Mouse (Mus musculus): ENCODE measurements around the gene Zranb3. TPM values are rescaled to one million over a fixed set of nuclear protein-coding genes. Genes with fewer than 3 reads are reported as not detected.
"Not testable (repeated sequence)": the region's sequence is repeated elsewhere in the genome, so short reads cannot be mapped to it uniquely, and the experiment has no call there.

Zranb3 gene
- polyA plus RNA-seq, 2 experiments from 2014 or later, result 1.5 to 3.8 TPM

DNA sequence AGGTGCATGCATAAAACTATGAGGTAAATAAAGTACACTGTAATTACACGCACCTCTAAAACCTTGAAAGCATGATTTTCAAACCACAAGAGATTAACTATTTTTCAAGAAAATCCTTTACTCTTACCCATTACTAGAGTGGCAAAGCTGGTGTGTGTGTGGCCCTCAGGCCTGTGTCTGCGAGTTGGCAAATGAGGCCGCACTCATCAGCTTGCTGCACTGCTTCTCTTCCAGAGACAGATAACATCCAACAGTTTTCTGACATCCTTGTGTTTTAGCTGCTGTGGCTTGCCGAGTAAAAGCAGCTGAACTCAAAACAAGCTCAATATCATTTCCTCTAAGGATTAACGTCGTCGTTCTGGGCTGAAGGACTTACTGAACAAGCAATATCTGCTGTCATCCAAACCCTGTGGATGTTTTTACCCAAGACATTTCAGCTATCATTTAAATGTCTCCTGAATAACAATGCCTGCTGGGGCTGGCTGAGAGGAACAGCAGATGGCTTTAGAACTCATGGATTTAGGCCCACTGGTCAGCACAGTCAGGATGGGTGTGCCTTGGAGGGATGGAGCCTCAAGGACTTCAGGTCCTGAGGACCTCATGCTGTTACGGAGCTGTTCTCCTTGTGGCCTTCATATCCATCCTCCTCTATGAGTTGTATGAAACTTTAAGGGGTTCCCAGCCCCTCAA lies 42.0 kb downstream of the Zranb3 start:
- no peak for ATAC-seq

DNA sequence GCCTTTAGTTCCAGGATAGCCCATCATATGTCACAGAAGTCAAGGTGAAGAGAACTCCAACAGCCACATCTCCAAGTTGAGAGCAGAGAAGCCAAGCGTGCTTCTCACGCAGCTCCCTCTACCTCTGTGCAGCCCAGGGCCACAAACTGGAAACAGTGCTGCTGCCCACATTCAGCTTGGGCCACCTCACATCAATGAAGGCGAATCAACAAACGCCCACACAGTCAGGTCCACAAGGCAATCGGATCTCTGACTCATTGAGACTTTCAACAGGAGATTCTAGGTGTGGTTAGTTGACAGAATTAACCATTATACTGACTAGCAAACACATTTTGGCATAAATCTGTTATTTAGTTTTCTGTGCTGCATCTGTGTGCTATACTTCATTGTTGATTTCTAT lies 44.2 kb downstream of the Zranb3 start:
- peak; percentile 39 for ATAC-seq

DNA sequence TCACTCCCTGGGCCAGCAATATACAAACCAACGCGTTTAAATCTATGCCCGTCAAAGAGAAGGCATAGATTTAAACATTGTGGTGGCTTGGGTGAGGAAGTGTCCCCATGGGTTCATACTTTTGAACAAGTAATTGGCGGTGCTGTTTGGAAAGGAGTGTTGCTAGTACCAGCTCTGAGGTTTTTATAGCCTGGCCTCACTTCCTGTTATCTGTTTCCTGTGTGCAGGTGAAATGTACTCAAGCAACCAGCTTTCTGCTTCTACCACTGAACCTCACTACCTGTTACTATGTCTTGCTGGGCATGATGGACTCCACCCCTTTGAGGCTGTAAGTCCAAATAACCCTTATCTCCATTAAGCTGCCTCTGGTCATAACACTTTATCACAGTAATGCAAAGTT lies 45.6 kb downstream of the Zranb3 start:
- peak; percentile 53 for ATAC-seq

DNA sequence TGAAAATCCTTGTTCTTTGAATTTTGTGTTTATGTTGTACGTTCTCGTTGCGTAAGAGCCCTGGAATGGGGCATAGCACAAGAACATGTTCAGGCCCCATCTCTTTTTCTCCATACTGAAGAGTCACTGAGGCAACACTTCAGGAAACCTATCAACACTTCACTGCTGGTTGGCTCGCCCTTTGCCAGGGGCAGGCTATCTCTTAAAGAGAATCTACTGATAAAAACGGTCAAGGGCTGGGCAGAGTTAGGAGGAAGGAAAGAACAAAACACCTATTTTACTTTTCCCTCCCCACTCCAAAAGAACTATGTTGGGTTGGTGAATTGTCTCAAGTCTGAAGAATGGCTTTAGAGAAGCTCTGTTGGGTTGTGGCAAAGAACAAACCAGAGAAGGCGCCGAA lies 55.9 kb downstream of the Zranb3 start:
- no peak for ATAC-seq

DNA sequence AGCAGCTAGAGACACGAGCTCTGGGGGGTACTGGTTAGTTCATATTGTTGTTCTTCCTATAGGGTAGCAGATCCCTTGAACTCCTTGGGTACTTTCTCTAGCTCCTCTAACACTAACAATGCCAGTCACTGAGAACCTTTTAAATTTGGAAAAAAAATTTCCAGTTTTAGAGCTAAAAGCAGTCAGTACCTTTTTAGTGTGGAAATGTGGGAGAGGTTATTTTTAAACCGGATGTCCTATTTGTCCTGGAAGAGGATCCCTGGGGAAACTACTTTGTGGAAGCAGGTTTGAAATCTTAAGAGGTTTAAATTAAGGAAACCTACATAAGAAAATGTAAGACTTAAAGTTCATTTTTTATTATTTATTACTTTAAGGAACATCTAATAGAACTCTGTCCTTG lies 56.4 kb downstream of the Zranb3 start:
- no peak for ATAC-seq

DNA sequence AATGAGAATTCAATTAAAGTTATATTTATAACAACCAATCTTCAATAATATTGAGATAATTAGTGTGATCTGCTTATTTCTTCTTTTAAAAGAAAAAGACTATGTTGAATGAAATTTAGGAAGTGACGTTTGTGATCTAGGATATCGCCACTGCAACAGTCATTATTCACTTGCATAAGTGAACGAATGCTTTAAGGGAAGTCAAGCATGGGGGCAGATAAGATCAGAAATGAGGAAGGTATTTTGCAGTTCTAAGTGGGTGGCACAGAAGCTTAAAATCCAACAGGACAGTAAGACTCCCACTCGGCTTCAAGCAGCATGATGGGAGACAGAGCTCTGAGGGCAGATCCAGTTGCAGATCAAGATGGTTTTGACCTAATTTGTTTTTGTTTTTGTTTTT lies 58.7 kb downstream of the Zranb3 start:
- ATAC-seq, result no peak

DNA sequence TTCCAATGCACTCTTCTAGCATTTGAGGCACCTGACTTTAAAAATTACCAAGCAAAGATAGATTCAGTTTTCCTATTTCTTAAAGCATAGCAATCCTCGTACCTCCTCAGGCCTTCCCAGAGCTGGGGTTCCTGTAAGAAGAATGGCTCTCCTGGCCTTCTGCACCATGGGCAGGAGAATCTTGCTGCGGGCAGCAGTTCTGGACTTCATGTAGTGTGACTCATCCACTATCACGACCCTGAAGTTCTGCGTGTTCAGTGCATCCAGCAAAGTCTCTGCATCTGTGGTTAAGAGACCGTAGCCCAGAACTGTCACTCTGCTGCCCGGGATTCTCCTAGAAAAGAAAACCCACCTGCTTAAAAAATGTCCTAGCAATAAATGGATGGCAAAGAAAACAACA lies 66.6 kb downstream of the Zranb3 start:
- no peak for ATAC-seq

DNA sequence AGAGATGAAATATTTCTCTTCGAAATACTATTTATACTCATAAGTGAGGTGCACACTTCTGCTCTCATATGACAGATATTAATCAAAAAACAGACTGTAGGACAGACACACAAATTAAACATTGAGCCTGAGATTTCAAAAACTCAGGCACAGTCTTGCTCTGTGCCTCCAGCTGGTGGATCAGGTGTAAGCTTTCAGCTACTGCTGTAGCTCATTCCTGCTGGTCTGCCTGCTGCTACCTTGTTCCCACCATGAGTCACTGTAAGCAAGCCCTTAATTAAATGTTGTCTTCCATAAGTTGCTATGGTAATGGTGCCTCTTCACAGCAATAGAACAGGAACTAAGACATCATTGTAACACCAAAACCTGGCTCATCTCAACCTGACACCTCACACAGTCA lies 70.7 kb downstream of the Zranb3 start:
- no peak for ATAC-seq

DNA sequence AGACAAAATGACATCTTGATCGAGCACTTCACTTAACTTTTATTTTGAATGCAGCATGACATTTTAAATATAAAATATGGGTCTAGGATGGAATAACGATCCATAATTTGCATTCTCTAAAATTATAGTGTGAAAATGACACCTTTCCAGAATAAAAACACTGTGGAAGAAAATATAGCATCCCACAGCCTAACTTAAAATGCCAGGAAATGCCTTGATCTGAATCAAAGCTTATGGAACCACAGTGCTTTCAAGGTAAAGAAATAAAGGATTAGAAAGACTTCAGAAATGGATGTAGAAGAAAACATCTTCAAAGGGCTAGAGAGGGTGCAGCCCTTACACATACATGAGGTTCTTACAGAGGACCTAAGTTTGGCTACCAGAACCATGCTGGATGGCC lies 71.3 kb downstream of the Zranb3 start:
- no peak for ATAC-seq

DNA sequence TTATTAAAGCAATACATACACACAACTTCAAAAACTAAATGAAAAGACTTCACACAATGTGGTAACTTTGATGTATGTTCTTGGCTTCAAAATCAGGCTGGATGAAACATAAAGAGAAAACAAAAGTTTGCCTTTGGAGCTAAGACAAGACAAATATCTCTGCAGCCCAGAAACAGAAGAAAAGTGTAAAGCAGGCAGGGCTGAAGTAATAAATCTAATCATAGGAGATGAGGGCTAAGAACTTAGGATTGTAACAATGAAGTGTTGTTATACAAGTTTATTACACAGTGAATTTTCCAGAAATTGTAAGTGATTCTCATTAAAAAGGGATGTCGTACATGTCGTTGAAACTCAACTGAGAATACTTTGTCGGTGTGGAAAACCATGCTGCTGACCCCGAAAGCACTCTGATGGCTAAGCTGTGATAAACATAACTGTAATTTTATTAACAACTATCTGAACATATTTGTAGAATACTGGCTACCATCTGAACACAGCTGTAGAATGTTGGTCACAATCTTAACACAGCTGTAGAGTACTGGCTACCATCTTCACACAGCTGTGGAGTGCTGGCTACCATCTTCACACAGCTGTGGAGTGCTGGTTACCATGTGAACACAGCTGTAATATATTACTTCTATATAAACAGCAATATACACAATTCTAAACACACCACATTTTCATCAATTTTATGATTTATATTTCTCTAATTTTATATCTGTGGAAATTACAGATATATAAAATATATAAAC lies 78.3 kb downstream of the Zranb3 start:
- no peak for ATAC-seq

DNA sequence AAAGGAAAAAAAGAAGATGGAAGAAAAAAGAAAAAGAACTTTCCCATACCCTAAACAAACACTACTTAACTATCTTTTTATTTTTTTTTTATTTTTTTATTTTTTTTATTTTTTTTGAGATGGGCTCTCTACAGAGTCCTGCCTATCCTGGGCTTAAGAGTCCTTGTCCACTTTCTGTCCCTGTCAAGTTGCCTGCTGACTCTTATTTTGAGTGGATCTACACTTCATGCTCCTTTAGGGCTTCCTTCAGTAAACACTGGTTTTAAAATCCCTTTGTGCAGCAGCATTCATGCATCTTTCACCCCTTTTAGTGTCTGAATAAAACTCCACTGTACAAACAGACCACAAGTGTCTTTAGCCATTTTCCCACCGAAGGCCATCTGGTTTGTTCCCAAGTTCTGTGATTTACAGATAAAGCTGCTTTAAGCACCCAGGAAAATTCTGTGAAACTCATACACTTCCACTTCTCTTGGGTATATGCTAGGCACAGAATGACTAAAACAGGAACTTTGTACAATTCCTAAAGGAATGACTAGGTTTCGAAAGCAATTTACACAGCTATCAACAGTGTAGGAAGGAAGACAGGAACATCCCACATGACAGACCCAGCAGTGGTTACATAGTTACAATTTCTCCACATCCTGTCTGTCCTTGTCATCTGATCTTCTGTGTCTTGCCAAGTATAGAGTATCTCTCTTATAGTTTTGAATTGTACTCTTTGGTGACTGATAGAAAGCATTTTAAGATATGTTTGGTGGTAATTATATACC lies 82.7 kb downstream of the Zranb3 start:
- ATAC-seq, result no peak

DNA sequence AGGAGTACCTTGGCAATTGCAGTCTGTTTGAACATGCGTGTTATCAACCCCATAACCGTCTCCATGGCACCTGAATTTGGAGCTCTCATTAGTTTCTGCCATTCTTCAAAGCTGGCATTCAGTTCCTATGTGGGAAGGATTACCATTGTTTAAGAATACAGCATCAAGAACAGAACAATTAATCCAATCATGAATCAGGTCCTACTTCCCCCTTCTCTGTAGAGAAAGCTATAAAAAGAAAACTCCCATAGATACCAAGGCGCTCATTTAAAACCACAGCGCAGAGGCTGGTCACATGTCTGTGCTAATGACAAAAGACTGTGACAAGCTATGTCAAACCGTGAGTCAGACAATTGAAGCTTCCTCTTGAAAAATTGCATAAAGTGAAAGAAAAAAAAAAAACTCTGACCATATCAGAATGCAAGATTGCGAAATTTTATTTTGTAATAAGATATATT lies 86.8 kb downstream of the Zranb3 start:
- ATAC-seq, result no peak

DNA sequence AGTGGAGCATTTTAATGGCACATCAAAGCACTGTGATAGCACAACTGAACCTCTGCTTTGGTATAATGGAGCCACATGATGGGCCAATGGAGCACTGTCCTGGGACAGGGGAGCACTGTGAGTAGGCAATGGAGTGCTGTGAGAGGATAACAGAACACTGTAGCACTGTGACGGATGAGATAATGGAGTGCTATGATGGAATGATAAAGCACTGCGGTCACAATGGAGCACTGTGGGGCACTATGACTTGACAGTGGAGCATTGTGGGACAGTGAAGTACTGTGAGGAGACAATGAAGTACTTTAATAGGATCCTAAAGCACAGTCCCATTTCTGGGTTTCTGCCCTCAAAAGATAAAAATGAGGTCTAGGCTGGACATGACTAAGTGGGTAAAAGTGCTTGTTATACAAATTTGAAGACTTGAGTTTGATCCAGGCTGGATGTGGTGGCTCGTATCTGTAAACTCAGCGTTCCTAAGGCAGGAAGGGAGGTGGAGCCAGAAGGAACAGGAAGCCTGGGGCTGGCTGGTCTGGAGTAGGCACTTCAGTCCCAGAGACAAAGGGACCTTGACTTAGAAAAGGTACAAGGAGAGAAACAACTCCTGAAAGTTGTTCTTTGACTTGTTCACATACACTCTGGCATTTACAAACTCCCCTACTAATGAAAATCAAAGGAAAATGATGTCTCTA lies 89.0 kb downstream of the Zranb3 start:
- ATAC-seq, result no peak

DNA sequence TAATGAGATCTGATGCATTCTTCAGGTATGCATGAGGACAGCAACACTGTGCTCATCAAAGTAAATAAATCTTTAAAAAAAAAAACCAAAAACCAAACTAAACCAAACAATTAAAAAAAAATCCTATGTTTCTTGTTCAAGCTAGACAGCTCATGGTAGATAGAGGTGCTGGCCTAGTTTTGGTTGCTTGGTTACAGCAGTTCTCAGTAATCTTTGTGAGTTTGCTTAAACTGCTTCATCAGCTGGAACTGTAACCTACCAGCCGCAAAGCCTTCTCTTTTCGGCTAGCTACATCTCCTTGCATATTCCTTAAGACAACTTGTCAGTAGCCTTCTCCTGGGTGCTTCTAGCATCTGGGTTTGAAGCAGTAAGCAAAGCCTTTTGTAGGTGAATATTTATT lies 93.1 kb downstream of the Zranb3 start:
- no peak for ATAC-seq

DNA sequence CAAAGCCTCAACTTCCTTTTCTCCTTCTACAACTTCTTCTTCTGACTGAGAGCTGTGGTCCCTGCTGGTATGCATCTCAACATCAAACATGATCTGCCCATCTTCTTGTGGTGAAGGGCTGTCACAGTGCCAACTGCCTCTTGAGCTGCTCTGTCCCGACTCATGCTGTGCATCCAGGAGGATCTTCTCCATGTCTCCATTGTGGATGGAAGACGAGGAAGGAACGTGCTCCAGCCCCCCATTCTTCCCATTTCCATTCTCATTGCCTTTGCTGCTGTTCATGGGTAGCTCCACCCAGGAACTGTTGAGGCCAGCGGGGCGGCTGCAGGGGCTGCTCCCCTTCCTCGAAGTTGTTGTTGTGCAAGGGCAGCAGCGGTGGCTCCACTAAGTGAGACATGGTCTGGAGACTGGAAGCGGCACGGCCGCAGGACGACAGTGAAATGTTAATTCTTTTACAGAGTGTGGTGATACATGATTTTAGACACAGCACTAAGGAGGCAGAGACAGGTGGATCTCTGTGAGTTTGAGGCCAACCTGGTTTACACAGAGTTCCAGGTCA lies 96.7 kb downstream of the Zranb3 start:
- not testable (repeated sequence) for ATAC-seq

DNA sequence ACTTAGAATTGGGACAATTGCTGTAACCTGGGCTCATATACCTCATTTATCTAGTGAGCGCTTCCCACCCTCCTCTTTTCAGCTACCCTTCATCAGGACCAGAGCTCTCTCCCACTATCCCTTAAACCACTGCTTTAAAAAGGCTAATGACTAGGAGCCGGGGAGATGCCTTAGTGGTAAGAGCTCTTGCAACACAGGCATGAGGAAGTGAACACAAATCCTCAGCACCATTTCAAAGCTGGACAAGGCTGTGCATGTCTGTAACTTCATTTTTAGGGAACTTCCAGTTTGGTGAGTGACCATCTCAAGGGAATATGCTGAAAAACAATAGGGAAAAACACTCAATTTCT lies 98.5 kb downstream of the Zranb3 start:
- no peak for ATAC-seq

DNA sequence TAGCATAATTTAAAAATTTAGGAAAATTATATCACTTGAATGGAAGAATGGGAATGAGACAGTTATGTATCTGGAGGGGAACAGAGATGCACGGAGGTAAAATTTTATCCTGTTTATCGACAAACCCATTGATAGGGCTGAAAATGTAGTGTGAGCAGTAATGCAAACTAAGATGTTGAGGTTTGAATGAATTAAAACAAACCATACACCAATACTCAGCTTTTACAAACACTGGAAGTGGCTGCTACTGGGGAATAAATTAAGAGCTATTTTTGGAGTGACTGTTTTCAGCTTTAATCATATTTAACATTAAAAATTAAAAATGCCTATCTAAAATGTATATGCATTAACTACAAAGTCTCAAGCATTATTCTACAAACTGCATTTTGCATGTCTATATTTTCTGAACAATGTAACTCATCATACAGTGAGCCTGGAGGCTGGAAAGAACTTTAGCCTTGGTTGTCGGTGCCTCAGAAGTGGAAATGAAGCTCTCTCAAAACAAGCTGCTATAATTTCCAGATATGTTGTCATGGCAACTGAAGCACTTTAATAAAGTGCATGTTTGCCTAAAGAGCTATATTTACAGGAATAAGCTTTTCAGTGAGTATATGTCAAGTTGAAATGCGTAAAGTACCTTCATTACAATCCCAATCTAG lies 99.0 kb downstream of the Zranb3 start:
- ATAC-seq, result no peak

DNA sequence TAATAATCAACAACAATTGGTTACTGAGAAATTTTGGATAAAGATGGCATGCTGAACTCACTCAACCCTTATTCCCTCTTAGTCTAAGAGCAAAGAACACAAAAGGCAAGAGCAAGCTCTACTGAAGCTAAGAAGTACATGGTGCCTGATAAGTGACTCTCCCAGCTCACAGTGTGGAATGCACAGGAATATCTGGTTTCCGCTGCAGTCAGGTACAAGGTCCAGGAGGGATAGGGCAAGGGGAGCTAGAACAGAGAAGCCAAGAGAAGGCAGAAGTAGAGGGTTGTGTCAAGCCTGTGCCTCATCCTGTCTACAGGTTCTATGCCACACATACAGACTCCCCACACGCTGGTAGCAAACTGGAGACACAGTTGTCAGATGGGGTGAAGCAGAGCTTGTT lies 100.7 kb downstream of the Zranb3 start:
- ATAC-seq, result no peak

DNA sequence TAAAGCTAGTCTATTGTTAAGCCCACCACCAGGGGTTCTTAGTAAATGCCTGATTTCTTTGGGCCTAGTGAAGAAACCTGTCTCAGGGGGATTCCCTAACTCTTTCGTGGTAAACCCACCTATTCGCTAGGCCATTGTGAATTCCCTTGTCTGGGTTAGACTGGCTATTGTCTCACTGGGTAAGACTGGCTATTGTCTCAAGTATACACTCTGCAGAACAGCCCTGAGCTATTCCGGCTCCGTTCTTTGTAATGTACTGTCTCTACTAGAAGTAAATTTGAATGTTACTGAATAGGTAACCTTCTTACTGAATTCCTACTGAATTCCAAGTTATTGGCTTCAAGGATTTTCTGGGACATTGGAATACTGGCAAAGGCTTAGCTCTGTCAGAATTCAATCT lies 101.9 kb downstream of the Zranb3 start:
- ATAC-seq, result not testable (repeated sequence)

DNA sequence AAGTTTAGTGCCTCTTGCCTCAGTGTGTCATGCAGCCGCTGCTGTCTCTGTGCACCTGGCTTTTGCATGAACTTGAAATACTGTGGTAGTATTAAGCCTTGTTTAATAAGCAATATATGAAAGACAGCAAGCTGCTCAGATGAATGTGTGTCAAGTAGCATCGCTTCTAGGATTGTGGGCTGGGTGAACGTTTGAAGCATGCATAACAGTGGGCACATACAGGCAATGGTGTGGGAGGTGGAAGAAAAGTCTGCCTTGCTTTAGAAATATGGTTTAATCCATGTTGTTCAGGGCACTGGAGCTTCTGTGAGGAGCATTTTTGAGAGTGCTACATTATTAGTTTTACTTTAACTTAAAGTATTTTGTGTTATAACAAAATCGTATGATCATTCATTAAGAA lies 109.0 kb downstream of the Zranb3 start:
- ATAC-seq, result no peak

DNA sequence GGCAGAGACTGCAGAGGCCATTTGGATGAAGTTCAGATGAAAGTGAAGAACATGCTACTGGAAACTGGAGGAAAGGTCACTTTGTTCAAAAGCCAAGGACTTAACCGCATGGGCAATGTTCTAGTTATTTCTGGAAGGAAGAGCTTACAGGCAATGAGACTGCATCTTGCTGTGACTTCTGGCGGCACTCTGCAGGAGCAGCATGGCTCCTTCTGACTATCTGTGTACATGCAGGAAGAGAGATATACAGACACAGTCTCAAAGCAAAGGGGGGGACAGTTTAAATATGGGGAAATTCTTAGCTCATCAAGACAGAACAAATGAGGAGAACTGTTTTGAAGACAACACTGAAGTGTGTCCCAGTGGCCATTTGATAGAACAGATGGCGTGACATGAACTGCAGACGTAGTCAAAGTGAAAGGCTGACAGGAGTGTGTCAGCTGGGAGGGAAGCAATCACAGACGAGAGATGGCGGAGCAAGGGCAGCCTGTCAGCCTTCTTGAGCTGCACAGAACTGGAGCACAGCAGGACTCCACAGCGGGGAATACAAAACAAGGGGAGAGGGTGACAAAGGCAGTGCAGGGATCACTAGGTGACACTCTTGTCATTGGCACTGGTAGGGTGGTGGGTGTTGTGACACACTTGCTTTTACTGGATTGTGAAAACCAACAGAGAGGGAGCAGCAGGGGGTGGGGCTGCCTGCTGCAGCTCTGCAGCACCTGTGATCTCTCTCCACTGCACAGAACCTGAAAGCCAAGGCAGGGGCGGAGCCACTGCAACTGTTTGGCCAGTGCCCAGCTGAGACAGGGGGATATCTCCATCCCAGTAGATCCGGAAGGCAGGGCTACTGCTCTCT lies 112.7 kb downstream of the Zranb3 start:
- no peak for ATAC-seq

All from CD4-positive, CD25-positive, alpha-beta regulatory T cell, adult 4 months (primary cell).